Mouse (Mus musculus) embryo, embryonic 9.5 days (tissue): ENCODE data around the gene Ncor2.
"Not testable (repeated sequence)": the region's sequence is repeated elsewhere in the genome, so short reads cannot be mapped to it uniquely, and the experiment has no call there.

Experiments used
- DNase-seq: peaks from one replicate; pipeline ENCODE4 v3.0.0-alpha.2; 2017; ENCODE audit errors: extremely low spot score

Ncor2 gene

GRCm38 (mm10) chr5:125179007-125179734 is at the start of gene Ncor2:
Gene Ncor2 (minus strand): TSS chr5:125179219.
- DNase-seq = peak; percentile 79

- DNase-seq = no peak
Observed at GRCm38 (mm10) chr5:125227699-125228098, 48.7 kb upstream of the Ncor2 start.

GRCm38 (mm10) chr5:125226229-125226634 is 47.2 kb upstream of the Ncor2 start:
- DNase-seq = no peak

GRCm38 (mm10) chr5:125224925-125225324 is 45.9 kb upstream of the Ncor2 start:
- peak; percentile 61 for DNase-seq

- DNase-seq = no peak
Observed at GRCm38 (mm10) chr5:125223961-125224360, 44.9 kb upstream of the Ncor2 start.

- DNase-seq = no peak
Observed at GRCm38 (mm10) chr5:125222706-125223105, 43.7 kb upstream of the Ncor2 start.

- DNase-seq = no peak
Observed at GRCm38 (mm10) chr5:125221868-125222267, 42.8 kb upstream of the Ncor2 start.

GRCm38 (mm10) chr5:125217426-125218170 is 38.6 kb upstream of the Ncor2 start:
- no peak for DNase-seq

- peak; percentile 70 for DNase-seq
Observed at GRCm38 (mm10) chr5:125215930-125216459, 37.0 kb upstream of the Ncor2 start.

GRCm38 (mm10) chr5:125215346-125215929 is 36.4 kb upstream of the Ncor2 start:
- no peak for DNase-seq

- no peak for DNase-seq
Observed at GRCm38 (mm10) chr5:125214064-125214463, 35.0 kb upstream of the Ncor2 start.

- not testable (repeated sequence) for DNase-seq
Observed at GRCm38 (mm10) chr5:125204910-125205309, 25.9 kb upstream of the Ncor2 start.

GRCm38 (mm10) chr5:125204199-125204815 is 25.3 kb upstream of the Ncor2 start:
- no peak for DNase-seq

GRCm38 (mm10) chr5:125203759-125204158 is 24.7 kb upstream of the Ncor2 start:
- no peak for DNase-seq

- no peak for DNase-seq
Observed at GRCm38 (mm10) chr5:125203099-125203498, 24.1 kb upstream of the Ncor2 start.

GRCm38 (mm10) chr5:125202100-125202499 is 23.1 kb upstream of the Ncor2 start:
- no peak for DNase-seq

GRCm38 (mm10) chr5:125199086-125199485 is 20.1 kb upstream of the Ncor2 start:
- DNase-seq = no peak

- DNase-seq = not testable (repeated sequence)
Observed at GRCm38 (mm10) chr5:125197325-125197724, 18.3 kb upstream of the Ncor2 start.

GRCm38 (mm10) chr5:125196054-125196453 is 17.0 kb upstream of the Ncor2 start:
- no peak for DNase-seq

GRCm38 (mm10) chr5:125195142-125195541 is 16.1 kb upstream of the Ncor2 start:
- no peak for DNase-seq

- no peak for DNase-seq
Observed at GRCm38 (mm10) chr5:125193478-125194439, 14.7 kb upstream of the Ncor2 start.
